Mouse (Mus musculus) CH12.LX (cell line): ENCODE data around the gene Tstd2. TPM values are rescaled to one million over a fixed set of nuclear protein-coding genes. Genes with fewer than 3 reads are reported as not detected.

Experiments used
- DNase-seq: peaks from one replicate; pipeline ENCODE4 v3.0.0-alpha.2; 2013; ENCODE audit errors: extremely low read depth
- H3K27ac ChIP-seq: 2 replicates; pipeline ENCODE4 v1.5.1; 2012; ENCODE audit warnings: low read depth, mild to moderate bottlenecking, control low read depth, moderate library complexity; ENCODE audit not compliant: insufficient read depth
- H3K27me3 ChIP-seq: replicated peaks from 2 replicates; pipeline ENCODE3; 2012; ENCODE audit warnings: inconsistent platforms
- H3K36me3 ChIP-seq, 2 experiments: replicated peaks in 1 of 2; 2 replicates each; pipeline versions ENCODE3 to v1.6.1; 2012; ENCODE audit warnings: inconsistent platforms in 1 of 2, low read length in 1 of 2, mild to moderate bottlenecking in 1 of 2, mixed read lengths in 1 of 2, moderate library complexity in 1 of 2; ENCODE audit not compliant: control insufficient read depth in 1 of 2, insufficient read depth in 1 of 2
- H3K4me1 ChIP-seq, 2 experiments: 2 replicates each; pipeline ENCODE4 v1.6.1; 2012; ENCODE audit warnings: inconsistent platforms in 1 of 2, moderate library complexity in 1 of 2; ENCODE audit not compliant: insufficient read depth in 2 of 2, control insufficient read depth in 1 of 2
- H3K4me2 ChIP-seq: 2 replicates; pipeline ENCODE4 v1.6.1; 2012; ENCODE audit warnings: low read depth, mild to moderate bottlenecking, control low read depth; ENCODE audit not compliant: poor library complexity, insufficient read depth, severe bottlenecking
- H3K4me3 ChIP-seq, 3 experiments: fragments of 150-350 bp in 1 of 3; sonication (generic) in 1 of 3; replicated peaks in 1 of 3; 2 replicates each; pipeline versions ENCODE3 to v1.5.1; 2011 to 2012; ENCODE audit warnings: low read depth in 2 of 3, low read length in 2 of 3, mild to moderate bottlenecking in 2 of 3, moderate library complexity in 2 of 3, control low read depth in 1 of 3, improper control_type of control experiment in 1 of 3, inconsistent platforms in 1 of 3, mixed read lengths in 1 of 3; ENCODE audit not compliant: poor library complexity in 1 of 3
- H3K79me2 ChIP-seq: replicated peaks from 2 replicates; pipeline ENCODE4 v1.6.1; 2012; ENCODE audit warnings: mild to moderate bottlenecking, moderate library complexity; ENCODE audit not compliant: control insufficient read depth, poor library complexity, insufficient read depth, severe bottlenecking; ENCODE audit errors: extremely low read depth
- H3K9ac ChIP-seq: 2 replicates; pipeline ENCODE4 v1.6.1; 2012; ENCODE audit warnings: low read depth, mild to moderate bottlenecking, control low read depth, moderate library complexity; ENCODE audit not compliant: insufficient read depth
- H3K9me3 ChIP-seq: replicated peaks from 2 replicates; pipeline ENCODE3; 2012; ENCODE audit warnings: low read length, inconsistent platforms, mixed read lengths
- CTCF ChIP-seq, 2 experiments: IDR thresholded peaks in 1 of 2; conservative IDR thresholded peaks in 1 of 2; 2 replicates each; pipeline ENCODE4 v1.5.1; 2011 to 2012; ENCODE audit warnings: low read depth in 2 of 2, low read length in 2 of 2, improper control_type of control experiment in 1 of 2, inconsistent platforms in 1 of 2, mild to moderate bottlenecking in 1 of 2, moderate library complexity in 1 of 2
- E2F4 ChIP-seq: IDR thresholded peaks from 2 replicates; pipeline ENCODE4 v1.6.1; 2011; ENCODE audit warnings: low read depth, low read length, improper control_type of control experiment; ENCODE audit not compliant: insufficient replicate concordance
- ELF1 ChIP-seq: IDR thresholded peaks from 2 replicates; pipeline ENCODE4 v1.6.1; 2014; ENCODE audit warnings: low read depth, mild to moderate bottlenecking, inconsistent platforms, low read length, improper control_type of control experiment
- EP300 ChIP-seq: IDR thresholded peaks from 2 replicates; pipeline ENCODE4 v1.6.1; 2011; ENCODE audit warnings: low read length, improper control_type of control experiment
- ETS1 ChIP-seq: conservative IDR thresholded peaks from 2 replicates; pipeline ENCODE4 v1.6.1; 2012; ENCODE audit warnings: low read depth, mild to moderate bottlenecking, inconsistent platforms, low read length, improper control_type of control experiment, moderate library complexity
- GABPA ChIP-seq: IDR thresholded peaks from 2 replicates; pipeline ENCODE4 v1.6.1; 2012; ENCODE audit warnings: low read depth, low read length, improper control_type of control experiment, inconsistent platforms; ENCODE audit not compliant: insufficient replicate concordance
- HCFC1 ChIP-seq: IDR thresholded peaks from 2 replicates; pipeline ENCODE4 v1.6.1; 2012; ENCODE audit warnings: low read depth, mild to moderate bottlenecking, inconsistent platforms, low read length, improper control_type of control experiment
- IRF4 ChIP-seq: IDR thresholded peaks from 2 replicates; pipeline ENCODE4 v1.6.1; 2014; ENCODE audit warnings: low read depth, mild to moderate bottlenecking, inconsistent platforms, low read length, improper control_type of control experiment
- JUND ChIP-seq: conservative IDR thresholded peaks from 2 replicates; pipeline ENCODE4 v1.6.1; 2011; ENCODE audit warnings: low read depth, low read length, improper control_type of control experiment
- MAFK ChIP-seq: IDR thresholded peaks from 2 replicates; pipeline ENCODE4 v1.6.1; 2011; ENCODE audit warnings: low read length, improper control_type of control experiment; ENCODE audit not compliant: insufficient replicate concordance
- MAX ChIP-seq: IDR thresholded peaks from 2 replicates; pipeline ENCODE4 v1.6.1; 2011; ENCODE audit warnings: low read length, improper control_type of control experiment
- MAZ ChIP-seq: IDR thresholded peaks from 2 replicates; pipeline ENCODE4 v1.6.1; 2012; ENCODE audit warnings: low read depth, mild to moderate bottlenecking, inconsistent platforms, low read length, improper control_type of control experiment, moderate library complexity
- MEF2A ChIP-seq: IDR thresholded peaks from 2 replicates; pipeline ENCODE4 v1.6.1; 2014; ENCODE audit warnings: low read depth, mild to moderate bottlenecking, inconsistent platforms, low read length, improper control_type of control experiment, borderline replicate concordance
- MXI1 ChIP-seq: IDR thresholded peaks from 2 replicates; pipeline ENCODE4 v1.6.1; 2011; ENCODE audit warnings: mild to moderate bottlenecking, low read depth, low read length, improper control_type of control experiment
- MYC ChIP-seq: IDR thresholded peaks from 2 replicates; pipeline ENCODE4 v1.6.1; 2011; ENCODE audit warnings: low read depth, mild to moderate bottlenecking, improper control_type of control experiment, low read length
- NELFE ChIP-seq: IDR thresholded peaks from 2 replicates; pipeline ENCODE4 v1.6.1; 2011; ENCODE audit warnings: low read depth, low read length, improper control_type of control experiment
- RAD21 ChIP-seq: IDR thresholded peaks from 2 replicates; pipeline ENCODE4 v1.6.1; 2011; ENCODE audit warnings: low read depth, mild to moderate bottlenecking, low read length, improper control_type of control experiment, moderate library complexity
- SIN3A ChIP-seq: IDR thresholded peaks from 2 replicates; pipeline ENCODE4 v1.6.1; 2012; ENCODE audit warnings: low read length, improper control_type of control experiment, inconsistent platforms
- SMC3 ChIP-seq: IDR thresholded peaks from 2 replicates; pipeline ENCODE4 v1.6.1; 2011; ENCODE audit warnings: low read depth, low read length, improper control_type of control experiment
- TBP ChIP-seq: conservative IDR thresholded peaks from 2 replicates; pipeline ENCODE4 v1.6.1; 2011; ENCODE audit warnings: low read depth, low read length, improper control_type of control experiment
- UBTF ChIP-seq: IDR thresholded peaks from 2 replicates; pipeline ENCODE4 v1.6.1; 2012; ENCODE audit warnings: low read depth, mild to moderate bottlenecking, inconsistent platforms, low read length, improper control_type of control experiment, moderate library complexity
- USF2 ChIP-seq: conservative IDR thresholded peaks from 2 replicates; pipeline ENCODE4 v1.6.1; 2011; ENCODE audit warnings: low read depth, low read length, improper control_type of control experiment
- ZC3H11A ChIP-seq: IDR thresholded peaks from 2 replicates; pipeline ENCODE4 v1.6.1; 2012; ENCODE audit warnings: low read depth, mild to moderate bottlenecking, inconsistent platforms, low read length, improper control_type of control experiment
- ZKSCAN1 ChIP-seq: IDR thresholded peaks from 2 replicates; pipeline ENCODE4 v1.6.1; 2012; ENCODE audit warnings: low read depth, inconsistent platforms, low read length, improper control_type of control experiment, borderline replicate concordance
- ZNF384 ChIP-seq: IDR thresholded peaks from 2 replicates; pipeline ENCODE4 v1.6.1; 2012; ENCODE audit warnings: low read depth, low read length, improper control_type of control experiment, inconsistent platforms
- dilution Hi-C: fragments of 300-500 bp; cut with MboI; formaldehyde crosslinking; loops from 2 replicates; pipeline ENCODE4 v1.14.3; 2020; ENCODE audit warnings: low sequenced_read_pairs; ENCODE audit not compliant: extremely low pct_unique_long_range_greater_than_20kb, extremely low pct_ligation_motif_present
- in situ Hi-C: fragments of 300-500 bp; cut with MboI; formaldehyde crosslinking; loops from 3 replicates; pipeline ENCODE4 v1.14.3; 2019; ENCODE audit warnings: low sequenced_read_pairs, low pct_ligation_motif_present, low pct_unique_long_range_greater_than_20kb, mixed read lengths
- polyA plus RNA-seq: library from polyadenylated mRNA; unstranded; fragments of >175 nt; gene quantifications from 2 replicates; pipeline ENCODE4 v1.2.1, GENCODE M21; 2012; ENCODE audit warnings: low read depth; ENCODE audit not compliant: insufficient read length
- total RNA-seq, 2 experiments: library from RNA; depleted of rRNA; stranded (reverse); fragments of 300-350 nt in 1 of 2; fragments of >200 nt in 1 of 2; gene quantifications; 2 replicates each; pipeline ENCODE4 v1.2.3; 2012 to 2014

The Tstd2 gene
- total and polyA plus RNA-seq, 3 experiments: 29.1 to 36.4 (median 30.4) TPM

DNA sequence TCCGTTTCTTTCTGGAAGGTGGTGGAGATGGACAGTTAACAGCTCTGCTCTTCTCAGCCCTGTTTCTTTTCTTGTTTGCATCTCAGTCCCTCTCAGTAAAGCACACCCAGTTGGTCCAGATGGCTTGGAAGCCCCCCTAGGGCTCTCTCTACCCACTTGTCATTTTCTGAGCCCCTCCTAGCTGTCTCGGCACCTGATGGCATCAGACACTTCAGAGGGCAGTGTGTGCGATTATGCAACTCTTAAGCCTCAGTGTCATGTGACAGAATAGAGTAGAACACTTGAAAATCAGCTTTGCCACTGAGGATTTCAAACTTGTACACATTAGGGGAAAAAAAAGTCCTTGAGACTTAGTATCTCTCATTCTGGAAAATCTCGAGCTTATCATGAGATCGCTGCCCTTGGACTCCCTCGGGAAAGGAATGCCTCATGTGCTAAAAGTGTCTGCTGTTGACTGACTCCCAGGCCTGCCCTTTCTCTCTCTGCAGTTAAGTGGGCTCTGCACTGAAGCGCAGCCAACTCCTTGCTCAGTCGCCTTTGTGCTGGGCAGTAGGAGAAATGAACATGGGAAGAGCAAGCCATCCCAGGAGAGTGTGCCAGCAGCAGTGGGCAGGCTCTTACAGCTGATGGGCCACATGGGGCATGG lies 72.7 kb downstream of the Tstd2 start:
- Histone ChIP-seq H3K9me3 (no peaks in the 10 kb centered on the region), H3K9ac (no peak overlapping the region), H3K36me3 (peaks cover 0 to 11% of the 10 kb centered on the region in 2 experiments), H3K4me3 (no peak overlapping the region), H3K27ac (no peak overlapping the region), H3K4me1 (peaks cover 7 to 10% of the 10 kb centered on the region in 2 experiments), H3K79me2 (no peaks in the 10 kb centered on the region), H3K27me3 (no peaks in the 10 kb centered on the region), H3K4me2 (no peak overlapping the region)
- in situ Hi-C loops: no loop called here
- dilution Hi-C loops: no loop called here
- no peak for DNase-seq
- TF ChIP-seq SIN3A: no peak
- no peak for TF ChIP-seq USF2
- TF ChIP-seq SMC3: no peak
- TF ChIP-seq MAZ: no peak
- no peak for TF ChIP-seq CTCF (conservative IDR thresholded peaks at IDR 0.05 in 1 of 2, IDR thresholded peaks at IDR 0.05 in 1 of 2; ENCODE audit: low read depth in 2 of 2, low read length in 2 of 2)
- no peak for TF ChIP-seq EP300
- no peak for TF ChIP-seq ZNF384
- no peak for TF ChIP-seq MEF2A
- TF ChIP-seq IRF4: no peak
- TF ChIP-seq ZKSCAN1: no peak
- TF ChIP-seq TBP: no peak
- TF ChIP-seq JUND: no peak
- TF ChIP-seq UBTF: no peak
- no peak for TF ChIP-seq E2F4
- TF ChIP-seq RAD21: no peak
- TF ChIP-seq MYC: no peak
- TF ChIP-seq ZC3H11A: no peak

DNA sequence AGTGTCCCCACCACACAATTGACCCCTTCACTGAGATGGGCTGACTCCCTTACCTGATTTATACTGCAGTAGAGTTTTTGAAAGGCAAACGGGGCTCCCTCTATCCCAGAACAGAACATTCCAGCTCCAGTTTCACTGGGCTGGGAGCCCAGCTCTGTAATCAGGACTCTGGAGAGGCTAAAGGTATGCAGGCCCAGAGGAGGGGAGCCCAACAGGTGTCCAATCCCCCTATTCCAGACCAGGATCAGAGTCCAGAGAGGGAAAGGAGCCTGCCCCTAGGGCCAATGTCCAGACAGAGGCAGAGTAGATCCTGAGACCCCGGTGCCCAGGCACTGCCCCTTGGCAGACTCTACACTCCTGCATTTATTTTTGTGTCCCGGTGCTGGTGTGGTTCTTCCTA lies 73.5 kb downstream of the Tstd2 start:
- no peak for DNase-seq
- TF ChIP-seq ELF1 (no peak), SMC3 (no peak), CTCF (conservative IDR thresholded peaks at IDR 0.05 in 1 of 2, IDR thresholded peaks at IDR 0.05 in 1 of 2; ENCODE audit: low read depth in 2 of 2, low read length in 2 of 2) (no peak), HCFC1 (no peak), MAFK (no peak), SIN3A (no peak), MYC (no peak), NELFE (no peak), ETS1 (no peak), GABPA (no peak), E2F4 (no peak), TBP (no peak), MAX (no peak), MXI1 (no peak), MEF2A (no peak)
- H3K27ac ChIP-seq: no peak overlapping the region
- H3K36me3 ChIP-seq: peaks cover 0 to 11% of the 10 kb centered on the region in 2 experiments
- dilution Hi-C loops: no loop called here
- no peak overlapping the region for H3K4me3 ChIP-seq
- no peak overlapping the region for H3K9ac ChIP-seq
- H3K79me2 ChIP-seq: no peaks in the 10 kb centered on the region
- peaks cover 7 to 10% of the 10 kb centered on the region in 2 experiments for H3K4me1 ChIP-seq
- in situ Hi-C loops: no loop called here
- no peaks in the 10 kb centered on the region for H3K27me3 ChIP-seq
- no peak overlapping the region for H3K4me2 ChIP-seq
- H3K9me3 ChIP-seq: no peaks in the 10 kb centered on the region
